Mouse (Mus musculus) embryonic facial prominence, embryonic 15.5 days (tissue): ENCODE results near the gene Lrrc9. TPM values are rescaled to one million over a fixed set of nuclear protein-coding genes. Genes with fewer than 3 reads are reported as not detected.

Experiments used
- ATAC-seq: fragments of 200-750 bp; cut with Nextera tagmentation; 2 replicates; pipeline ENCODE4 v1.8.0; 2017; ENCODE audit warnings: low read depth, moderate TSS enrichment; ENCODE audit not compliant: insufficient number of reproducible peaks, low FRiP score, low TSS enrichment
- H3K27ac ChIP-seq: fragments of 300-500 bp; sonication (generic); replicated peaks from 2 replicates; pipeline ENCODE4 v1.5.1; 2015; ENCODE audit warnings: mild to moderate bottlenecking, inconsistent platforms
- H3K27me3 ChIP-seq: fragments of 300-500 bp; sonication (generic); 2 replicates; pipeline ENCODE4 v1.6.1; 2015; ENCODE audit warnings: inconsistent platforms
- H3K36me3 ChIP-seq: fragments of 300-500 bp; sonication (generic); 2 replicates; pipeline ENCODE4 v1.6.1; 2015; ENCODE audit warnings: mild to moderate bottlenecking, inconsistent platforms
- H3K4me1 ChIP-seq: fragments of 300-500 bp; sonication (generic); 2 replicates; pipeline ENCODE4 v1.6.1; 2015; ENCODE audit warnings: inconsistent platforms
- H3K4me2 ChIP-seq: fragments of 300-500 bp; sonication (generic); replicated peaks from 2 replicates; pipeline ENCODE4 v1.6.1; 2015; ENCODE audit warnings: mild to moderate bottlenecking, inconsistent platforms
- H3K4me3 ChIP-seq: fragments of 300-500 bp; sonication (generic); replicated peaks from 2 replicates; pipeline ENCODE4 v1.5.1; 2015; ENCODE audit warnings: mild to moderate bottlenecking, inconsistent platforms
- H3K9ac ChIP-seq: fragments of 300-500 bp; sonication (generic); 2 replicates; pipeline ENCODE4 v1.6.1; 2015; ENCODE audit warnings: inconsistent platforms
- H3K9me3 ChIP-seq: fragments of 300-500 bp; sonication (generic); replicated peaks from 2 replicates; pipeline ENCODE4 v1.6.1; 2016; ENCODE audit warnings: inconsistent platforms
- WGBS: fragments of 180-500 bp; shearing (Covaris S2); methylation state at CpG from one replicate; pipeline ENCODE4 v1.1.7; 2015; 5-methylcytosine and 5-hydroxymethylcytosine counted together
- polyA plus RNA-seq: library from polyadenylated mRNA; unstranded; fragments of >200 nt; fragmentation: Nextera tagmentation; extraction: Ambion mirVana; gene quantifications from 2 replicates; pipeline ENCODE4 v1.2.1, GENCODE M21; 2015

The Lrrc9 gene
- polyA plus RNA-seq, 1 experiment from 2014 or later, result 0.48 TPM

GRCm38 (mm10) chr12:72482226-72482625 lies 40.6 kb downstream of the Lrrc9 start:
- no peak overlapping the region for H3K27ac ChIP-seq
- no peaks in the 10 kb centered on the region; the same call in 1 of the 2 replicates for H3K4me1 ChIP-seq
- no peak overlapping the region for H3K9ac ChIP-seq
- no peaks in the 10 kb centered on the region for H3K36me3 ChIP-seq
- no peaks in the 10 kb centered on the region for H3K9me3 ChIP-seq
- ATAC-seq, result no peak
- no peaks in the 10 kb centered on the region for H3K27me3 ChIP-seq
- H3K4me3 ChIP-seq, result no peak overlapping the region
- H3K4me2 ChIP-seq, result no peak overlapping the region

- H3K4me3 ChIP-seq, result no peak overlapping the region
- ATAC-seq, result no peak
- H3K9ac ChIP-seq, result no peak overlapping the region
- no peak overlapping the region for H3K4me2 ChIP-seq
- H3K4me1 ChIP-seq, result no peaks in the 10 kb centered on the region; the same call in 1 of the 2 replicates
- no peaks in the 10 kb centered on the region for H3K27me3 ChIP-seq
- no peaks in the 10 kb centered on the region for H3K9me3 ChIP-seq
- no peak overlapping the region for H3K27ac ChIP-seq
- H3K36me3 ChIP-seq, result no peaks in the 10 kb centered on the region
Observed at GRCm38 (mm10) chr12:72484872-72485271, 43.2 kb downstream of the Lrrc9 start.

GRCm38 (mm10) chr12:72487498-72487897 lies 45.8 kb downstream of the Lrrc9 start:
- H3K27me3 ChIP-seq, result no peaks in the 10 kb centered on the region
- H3K4me2 ChIP-seq, result no peak overlapping the region
- ATAC-seq, result no peak
- WGBS, result 70% methylated on average over 3 of the region's 3 CpGs
- no peak overlapping the region for H3K4me3 ChIP-seq
- no peaks in the 10 kb centered on the region for H3K36me3 ChIP-seq
- no peak overlapping the region for H3K27ac ChIP-seq
- H3K9ac ChIP-seq, result no peak overlapping the region
- no peaks in the 10 kb centered on the region; the same call in 1 of the 2 replicates for H3K4me1 ChIP-seq
- no peaks in the 10 kb centered on the region for H3K9me3 ChIP-seq

GRCm38 (mm10) chr12:72489995-72490394 lies 48.3 kb downstream of the Lrrc9 start:
- H3K27me3 ChIP-seq, result no peaks in the 10 kb centered on the region
- ATAC-seq, result no peak
- no peak overlapping the region for H3K9ac ChIP-seq
- no peak overlapping the region for H3K27ac ChIP-seq
- H3K4me3 ChIP-seq, result no peak overlapping the region
- H3K36me3 ChIP-seq, result no peaks in the 10 kb centered on the region
- 82% methylated on average over 3 of the region's 3 CpGs for WGBS
- no peaks in the 10 kb centered on the region for H3K9me3 ChIP-seq
- H3K4me2 ChIP-seq, result no peak overlapping the region
- H3K4me1 ChIP-seq, result no peaks in the 10 kb centered on the region; the same call in 1 of the 2 replicates

GRCm38 (mm10) chr12:72491063-72491719 lies 49.5 kb downstream of the Lrrc9 start:
- WGBS, result 54% methylated on average over 3 of the region's 3 CpGs
- H3K36me3 ChIP-seq, result no peaks in the 10 kb centered on the region
- H3K4me1 ChIP-seq, result no peaks in the 10 kb centered on the region
- H3K4me2 ChIP-seq, result no peak overlapping the region
- H3K4me3 ChIP-seq, result no peak overlapping the region
- no peak overlapping the region for H3K27ac ChIP-seq
- no peak overlapping the region for H3K9ac ChIP-seq
- no peak for ATAC-seq
- H3K27me3 ChIP-seq, result no peaks in the 10 kb centered on the region
- H3K9me3 ChIP-seq, result no peaks in the 10 kb centered on the region

- no peak for ATAC-seq
Observed at GRCm38 (mm10) chr12:72496866-72497600, 55.4 kb downstream of the Lrrc9 start.

GRCm38 (mm10) chr12:72509606-72510005 lies 67.9 kb downstream of the Lrrc9 start:
- ATAC-seq, result no peak
- WGBS, result 39% methylated on average over 7 of the region's 7 CpGs
- no peak overlapping the region for H3K4me2 ChIP-seq
- no peaks in the 10 kb centered on the region for H3K27me3 ChIP-seq
- no peaks in the 10 kb centered on the region for H3K4me1 ChIP-seq
- no peaks in the 10 kb centered on the region for H3K9me3 ChIP-seq
- H3K4me3 ChIP-seq, result no peak overlapping the region
- no peaks in the 10 kb centered on the region for H3K36me3 ChIP-seq
- H3K27ac ChIP-seq, result no peak overlapping the region
- no peak overlapping the region for H3K9ac ChIP-seq

More at GRCm38 (mm10) chr12:72496866-72497600, 55.4 kb downstream of the Lrrc9 start:
- Histone ChIP-seq H3K4me3 (no peak overlapping the region), H3K36me3 (no peaks in the 10 kb centered on the region), H3K27ac (no peak overlapping the region), H3K27me3 (no peaks in the 10 kb centered on the region), H3K9me3 (no peaks in the 10 kb centered on the region), H3K9ac (no peak overlapping the region), H3K4me2 (no peak overlapping the region), H3K4me1 (no peaks in the 10 kb centered on the region)
- WGBS, result 70% methylated on average over 12 of the region's 12 CpGs

GRCm38 (mm10) chr12:72515446-72515845 lies 73.8 kb downstream of the Lrrc9 start:
- Histone ChIP-seq H3K9ac (no peak overlapping the region), H3K36me3 (no peaks in the 10 kb centered on the region), H3K4me2 (no peak overlapping the region), H3K4me1 (no peaks in the 10 kb centered on the region), H3K4me3 (no peak overlapping the region), H3K9me3 (no peaks in the 10 kb centered on the region), H3K27ac (no peak overlapping the region), H3K27me3 (no peaks in the 10 kb centered on the region)
- no peak for ATAC-seq
- 59% methylated on average over 3 of the region's 3 CpGs for WGBS

GRCm38 (mm10) chr12:72518114-72518728 lies 76.6 kb downstream of the Lrrc9 start:
- ATAC-seq, result no peak
- Histone ChIP-seq H3K27me3 (no peaks in the 10 kb centered on the region), H3K9me3 (no peaks in the 10 kb centered on the region), H3K4me3 (no peak overlapping the region), H3K36me3 (no peaks in the 10 kb centered on the region), H3K4me1 (no peaks in the 10 kb centered on the region), H3K9ac (no peak overlapping the region), H3K4me2 (no peak overlapping the region), H3K27ac (no peak overlapping the region)
- WGBS, result 85% methylated on average over 12 of the region's 12 CpGs

- 68% methylated on average over 9 of the region's 9 CpGs for WGBS
- H3K4me3 ChIP-seq, result no peak overlapping the region
- no peaks in the 10 kb centered on the region for H3K9me3 ChIP-seq
- H3K4me1 ChIP-seq, result no peaks in the 10 kb centered on the region
- H3K27me3 ChIP-seq, result no peaks in the 10 kb centered on the region
- H3K36me3 ChIP-seq, result no peaks in the 10 kb centered on the region
- ATAC-seq, result no peak
- no peak overlapping the region for H3K9ac ChIP-seq
- H3K27ac ChIP-seq, result no peak overlapping the region
- H3K4me2 ChIP-seq, result no peak overlapping the region
Observed at GRCm38 (mm10) chr12:72519352-72519751, 77.7 kb downstream of the Lrrc9 start.

GRCm38 (mm10) chr12:72519855-72520254 lies 78.2 kb downstream of the Lrrc9 start:
- Histone ChIP-seq H3K9me3 (no peaks in the 10 kb centered on the region), H3K9ac (no peak overlapping the region), H3K27me3 (no peaks in the 10 kb centered on the region), H3K4me2 (no peak overlapping the region), H3K27ac (no peak overlapping the region), H3K4me1 (no peaks in the 10 kb centered on the region), H3K4me3 (no peak overlapping the region), H3K36me3 (no peaks in the 10 kb centered on the region)
- no peak for ATAC-seq
- WGBS, result 81% methylated on average over 5 of the region's 5 CpGs
